Mouse (Mus musculus) spleen, adult 2 months (tissue): ENCODE measurements at regions not wholly inside any gene's neighbourhood (a gene's known extent, or its start where the extent isn't known, plus 50 kb on each side); places are given as distances from the start of the nearest gene placed in this dataset.

Source experiments
- DNase-seq, 2 experiments: peaks; one replicate each; pipeline versions ENCODE4 v3.0.0 to v3.0.0-alpha.2; 2012 to 2021; ENCODE audit warnings: low spot score in 2 of 2, low read depth in 1 of 2
- H3K27ac ChIP-seq: fragments of 200-500 bp; 2 replicates; pipeline ENCODE4 v1.5.1; 2012; ENCODE audit warnings: low read length, inconsistent platforms; ENCODE audit not compliant: insufficient read depth
- H3K27me3 ChIP-seq: fragments of 200-500 bp; 2 replicates; pipeline ENCODE4 v1.6.1; 2012; ENCODE audit warnings: mild to moderate bottlenecking, moderate library complexity, low read length, inconsistent platforms; ENCODE audit not compliant: control insufficient read depth, insufficient read depth
- H3K36me3 ChIP-seq: fragments of 200-500 bp; 2 replicates; pipeline ENCODE4 v1.6.1; 2012; ENCODE audit warnings: mild to moderate bottlenecking, low read length, inconsistent platforms; ENCODE audit not compliant: control insufficient read depth, insufficient read depth
- H3K4me1 ChIP-seq: fragments of 200-500 bp; 2 replicates; pipeline ENCODE4 v1.6.1; 2011; ENCODE audit warnings: inconsistent platforms; ENCODE audit not compliant: control insufficient read depth, insufficient read depth, insufficient read length
- H3K4me3 ChIP-seq: fragments of 200-500 bp; 2 replicates; pipeline ENCODE4 v1.5.1; 2011; ENCODE audit warnings: mild to moderate bottlenecking, inconsistent platforms; ENCODE audit not compliant: insufficient read depth, insufficient read length; ENCODE audit errors: extremely low read depth
- CTCF ChIP-seq: fragments of 200-500 bp; IDR thresholded peaks from 2 replicates; pipeline ENCODE4 v1.5.1; 2011; ENCODE audit warnings: mild to moderate bottlenecking, inconsistent platforms; ENCODE audit not compliant: insufficient read depth, insufficient read length, insufficient replicate concordance; ENCODE audit errors: extremely low read depth
- POLR2A ChIP-seq: fragments of 200-500 bp; IDR thresholded peaks from 2 replicates; pipeline ENCODE4 v1.6.1; 2011; ENCODE audit warnings: low read depth, low read length, inconsistent platforms
- WGBS: fragments of 180-500 bp; shearing (Covaris S2); methylation state at CpG from one replicate; pipeline ENCODE4 v1.1.7; 2018; 5-methylcytosine and 5-hydroxymethylcytosine counted together

GRCm38 (mm10) chr2:178594177-178594576 lies 163.8 kb downstream of the Cdh26 start:
- H3K36me3 ChIP-seq = no peaks in the 10 kb centered on the region
- H3K27ac ChIP-seq = no peak overlapping the region
- no peaks in the 10 kb centered on the region for H3K27me3 ChIP-seq
- no peaks in the 10 kb centered on the region for H3K4me1 ChIP-seq
- 27% methylated on average over 6 of the region's 6 CpGs for WGBS
- DNase-seq = no peak
- no peak overlapping the region for H3K4me3 ChIP-seq
- TF ChIP-seq CTCF (no peak), POLR2A (no peak)

- no peak for TF ChIP-seq CTCF
- no peak for TF ChIP-seq POLR2A
- DNase-seq = no peak
Measured at GRCm38 (mm10) chr2:178596312-178597083, 166.2 kb downstream of the Cdh26 start.

GRCm38 (mm10) chr2:178597084-178597470 lies 166.7 kb downstream of the Cdh26 start:
- Histone ChIP-seq H3K27me3 (no peaks in the 10 kb centered on the region), H3K27ac (no peak overlapping the region), H3K36me3 (no peaks in the 10 kb centered on the region), H3K4me1 (no peaks in the 10 kb centered on the region), H3K4me3 (no peak overlapping the region)
- TF ChIP-seq POLR2A (no peak), CTCF (no peak)
- DNase-seq = no peak
- 72% methylated on average over 7 of the region's 7 CpGs for WGBS

More at GRCm38 (mm10) chr2:178596312-178597083, 166.2 kb downstream of the Cdh26 start:
- 72% methylated on average over 16 of the region's 16 CpGs for WGBS
- no peaks in the 10 kb centered on the region for H3K4me1 ChIP-seq
- no peaks in the 10 kb centered on the region for H3K36me3 ChIP-seq
- no peak overlapping the region for H3K4me3 ChIP-seq
- no peaks in the 10 kb centered on the region for H3K27me3 ChIP-seq
- no peak overlapping the region for H3K27ac ChIP-seq

GRCm38 (mm10) chr2:178598371-178598770 lies 168.0 kb downstream of the Cdh26 start:
- Histone ChIP-seq H3K4me3 (no peak overlapping the region), H3K36me3 (no peaks in the 10 kb centered on the region), H3K27ac (no peak overlapping the region), H3K27me3 (no peaks in the 10 kb centered on the region), H3K4me1 (no peaks in the 10 kb centered on the region)
- WGBS = 78% methylated on average over 5 of the region's 5 CpGs
- TF ChIP-seq CTCF (no peak), POLR2A (no peak)
- DNase-seq = no peak

GRCm38 (mm10) chr2:178598836-178599235 lies 168.5 kb downstream of the Cdh26 start:
- no peak overlapping the region for H3K27ac ChIP-seq
- H3K4me3 ChIP-seq = no peak overlapping the region
- no peaks in the 10 kb centered on the region for H3K36me3 ChIP-seq
- WGBS = 89% methylated on average over 3 of the region's 3 CpGs
- H3K27me3 ChIP-seq = no peaks in the 10 kb centered on the region
- DNase-seq = no peak
- no peaks in the 10 kb centered on the region for H3K4me1 ChIP-seq
- no peak for TF ChIP-seq CTCF
- no peak for TF ChIP-seq POLR2A

- no peaks in the 10 kb centered on the region for H3K36me3 ChIP-seq
- DNase-seq = no peak
- no peak overlapping the region for H3K4me3 ChIP-seq
- TF ChIP-seq POLR2A (no peak), CTCF (no peak)
- no peak overlapping the region for H3K27ac ChIP-seq
- 93% methylated on average over 2 of the region's 2 CpGs for WGBS
- no peaks in the 10 kb centered on the region for H3K4me1 ChIP-seq
- H3K27me3 ChIP-seq = no peaks in the 10 kb centered on the region
Measured at GRCm38 (mm10) chr2:178603443-178603842, 173.1 kb downstream of the Cdh26 start.

- 72% methylated on average over 4 of the region's 4 CpGs for WGBS
- Histone ChIP-seq H3K27me3 (no peaks in the 10 kb centered on the region), H3K4me3 (no peak overlapping the region), H3K36me3 (no peaks in the 10 kb centered on the region), H3K27ac (no peak overlapping the region), H3K4me1 (no peaks in the 10 kb centered on the region)
- TF ChIP-seq POLR2A (no peak), CTCF (no peak)
- DNase-seq = no peak
Measured at GRCm38 (mm10) chr2:178606733-178607132, 176.4 kb downstream of the Cdh26 start.
